Mouse (Mus musculus): ENCODE measurements around the gene Cnot10.

GRCm38 (mm10) chr9:114563761-114564606, 76.0 kb downstream of the Cnot10 start, which contains the start of gene Trim71:
- TF ChIP-seq POLR2A (IDR thresholded peaks at IDR 0.05; ENCODE audit: low read depth, low read length): no peak
- no peak for TF ChIP-seq CTCF (conservative IDR thresholded peaks at IDR 0.05; ENCODE audit: insufficient read depth, insufficient read length, low read depth, low read length)

Measured in kidney, adult 2 months (tissue).